Mouse (Mus musculus): ENCODE measurements around the gene Gltp.

Gltp gene

DNA sequence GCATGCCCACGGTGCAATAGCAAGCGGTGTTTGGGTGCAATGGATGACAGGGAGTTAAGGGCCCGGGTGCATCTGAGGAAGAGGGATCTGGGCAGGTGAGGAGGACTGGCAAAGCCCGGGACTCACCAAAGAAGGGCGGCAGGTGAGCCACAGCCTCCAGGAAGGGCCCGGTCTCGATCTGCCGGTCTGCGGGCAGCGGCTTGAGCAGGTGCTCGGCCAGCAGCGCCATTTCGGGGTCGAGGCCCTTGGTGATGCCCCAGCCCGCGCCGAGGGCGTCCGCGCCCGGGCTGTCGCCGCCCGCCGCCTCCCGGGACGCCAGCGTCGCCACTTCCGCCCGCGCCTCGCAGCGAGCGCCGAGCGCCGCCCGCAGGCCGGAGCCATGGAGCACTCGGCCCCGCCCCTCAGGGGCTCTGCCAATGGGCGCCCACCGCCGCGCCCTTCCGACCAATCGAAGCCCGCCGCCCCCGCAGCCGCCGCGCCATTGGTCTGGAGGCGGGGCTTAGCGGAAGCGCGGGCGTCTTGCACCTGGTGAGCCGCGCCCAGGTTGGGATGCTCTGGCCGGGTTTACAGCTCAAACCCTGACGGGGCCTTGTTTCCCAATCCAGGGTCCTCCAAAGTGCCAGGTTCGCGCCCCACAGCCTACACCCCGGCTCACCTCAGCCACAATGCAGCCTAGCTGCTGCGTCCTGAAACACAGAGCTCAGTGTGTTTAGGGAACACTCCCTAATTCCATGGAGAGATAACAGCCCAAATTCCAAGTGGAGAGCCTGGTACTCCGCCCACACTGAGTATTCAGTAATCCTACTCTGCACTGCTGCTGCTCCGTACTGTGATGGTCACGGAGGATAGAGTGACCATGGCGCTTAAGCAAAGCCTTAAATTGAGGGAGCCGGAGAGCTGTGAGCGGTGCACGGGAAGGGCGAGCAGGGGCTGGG is at the start of gene Gltp:
Gltp (minus strand) TSS at position 352 of the 935 bp plus-strand sequence.
- peak; percentile 93 to 96 for DNase-seq

- peak in 1 of 2 experiments; percentile 51 for DNase-seq
Measured at GRCm38 (mm10) chr5:114738707-114739241, 48.0 kb upstream of the Gltp start.

- peak; percentile 50 to 59 for DNase-seq
Measured at GRCm38 (mm10) chr5:114737090-114737887, 46.5 kb upstream of the Gltp start.

GRCm38 (mm10) chr5:114733606-114734005 is 42.8 kb upstream of the Gltp start:
- DNase-seq = no peak

DNA sequence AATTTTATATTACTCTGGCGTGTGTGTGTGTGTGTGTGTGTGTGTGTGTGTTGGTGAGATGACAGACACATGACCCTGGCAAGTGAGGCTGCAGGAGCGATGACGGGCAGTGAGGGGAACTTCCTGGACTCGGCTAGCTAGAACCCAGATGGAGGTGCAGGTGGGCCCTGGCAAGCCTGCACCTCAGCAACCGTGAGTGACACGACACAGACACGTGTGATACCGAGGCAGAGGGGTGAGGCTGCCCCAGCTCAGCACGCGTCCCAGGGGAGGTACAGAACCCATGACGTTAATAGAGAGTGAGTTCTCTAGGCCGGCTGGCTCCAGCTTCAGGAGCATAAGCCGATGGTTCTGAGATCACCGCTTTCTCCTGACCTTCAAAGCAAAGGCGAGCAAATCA is 41.2 kb upstream of the Gltp start:
- no peak for DNase-seq

- DNase-seq = no peak
Measured at GRCm38 (mm10) chr5:114731498-114731897, 40.7 kb upstream of the Gltp start.

DNA sequence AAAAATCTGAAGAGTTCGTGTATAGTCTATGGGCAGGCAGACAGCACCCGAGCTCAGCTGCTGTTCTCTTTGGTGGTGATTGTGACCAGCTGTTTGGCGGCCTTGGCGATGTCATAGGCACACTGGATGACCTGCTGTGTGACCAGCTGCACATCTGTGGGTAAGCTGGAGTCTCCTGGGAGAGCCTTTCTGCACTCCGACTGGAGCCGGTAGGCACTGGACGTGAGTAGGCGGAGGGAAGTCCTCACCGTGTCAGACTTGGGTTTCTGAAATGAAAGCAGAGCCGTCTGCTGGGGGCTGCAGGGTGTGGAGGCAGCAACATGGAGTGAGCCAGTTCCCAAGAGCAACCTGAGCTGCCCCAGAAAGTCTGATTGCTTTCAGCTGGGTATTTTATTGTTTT is 39.3 kb upstream of the Gltp start:
- no peak for DNase-seq

DNA sequence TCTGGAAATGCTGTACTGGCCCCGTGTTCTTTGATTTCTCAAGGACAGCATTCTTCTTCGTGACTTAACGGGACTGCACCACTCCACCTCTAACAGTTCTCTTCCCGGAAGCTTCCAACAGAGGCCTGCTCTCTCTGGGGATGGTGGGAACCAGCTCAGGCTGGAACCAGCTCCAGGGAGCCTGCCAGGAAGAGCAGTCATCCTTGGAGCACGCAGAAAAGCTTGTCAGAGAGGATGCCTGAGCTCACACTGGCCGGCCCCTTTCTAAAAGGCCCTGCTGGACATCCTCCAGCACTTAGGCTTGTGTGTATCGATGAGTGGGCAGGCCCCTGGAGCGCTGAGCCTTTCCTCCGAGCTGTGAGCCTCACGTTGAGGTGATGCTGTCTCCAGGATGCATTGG is 37.4 kb upstream of the Gltp start:
- no peak for DNase-seq

DNA sequence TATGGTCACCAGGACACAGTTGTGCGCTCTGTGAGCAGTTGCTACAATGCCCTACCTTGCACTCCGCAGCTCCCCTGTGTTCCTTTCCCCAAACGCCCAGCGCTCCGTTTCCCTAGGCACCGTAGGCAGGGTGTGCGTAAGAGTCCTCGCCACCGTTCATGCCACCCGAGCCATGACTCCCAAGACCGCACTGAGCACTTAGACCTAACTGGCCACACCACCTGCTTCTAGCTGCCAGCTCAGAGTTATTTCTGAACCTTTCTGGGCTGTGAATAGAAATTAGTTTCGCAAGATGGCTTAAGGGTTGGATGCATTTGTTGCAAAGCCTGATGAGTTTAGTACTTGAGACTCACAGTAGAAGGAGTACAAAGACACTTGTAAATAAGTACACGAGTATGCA is 32.1 kb upstream of the Gltp start:
- DNase-seq = no peak

DNA sequence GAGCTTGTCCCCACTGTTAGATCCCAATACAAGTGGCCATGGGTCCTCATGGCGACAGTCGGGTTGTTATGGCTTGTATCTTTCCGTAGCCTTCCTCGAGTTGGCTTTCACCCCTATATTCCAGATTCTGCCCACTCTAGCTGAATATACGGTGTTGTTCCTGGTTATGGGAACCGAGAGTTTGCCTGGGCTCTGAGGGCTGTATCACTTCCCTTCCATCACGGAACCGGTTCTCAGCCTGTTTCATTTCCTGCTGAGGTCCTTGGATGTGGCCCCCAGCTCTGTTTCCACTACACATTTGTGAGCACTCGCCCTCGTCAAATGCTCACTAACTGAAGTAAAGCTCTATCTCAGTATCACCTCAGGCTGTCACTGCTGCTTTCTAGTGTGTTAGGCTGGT is 31.2 kb upstream of the Gltp start:
- DNase-seq = no peak

DNA sequence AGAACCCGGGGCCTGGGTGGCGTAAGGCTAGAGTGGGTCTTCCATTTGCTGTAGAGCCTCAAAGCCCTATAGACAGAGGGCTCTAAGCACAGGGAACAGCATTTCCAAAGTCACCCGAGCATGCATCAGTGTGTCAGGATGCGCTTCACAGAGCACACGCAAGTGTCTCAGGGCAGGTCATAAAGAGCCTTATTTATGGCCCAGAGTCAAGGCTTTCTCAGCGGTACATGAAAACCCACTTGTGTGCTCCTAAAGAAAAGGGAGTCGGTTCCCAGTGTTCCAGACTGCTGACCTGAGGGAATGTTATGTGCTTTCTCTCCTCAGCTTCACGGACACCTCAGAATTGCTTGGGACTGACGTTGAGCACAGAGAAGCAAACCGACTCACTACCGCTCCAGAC is 30.0 kb upstream of the Gltp start:
- DNase-seq = no peak

- DNase-seq = no peak
Measured at GRCm38 (mm10) chr5:114719928-114720270, 29.1 kb upstream of the Gltp start.

DNA sequence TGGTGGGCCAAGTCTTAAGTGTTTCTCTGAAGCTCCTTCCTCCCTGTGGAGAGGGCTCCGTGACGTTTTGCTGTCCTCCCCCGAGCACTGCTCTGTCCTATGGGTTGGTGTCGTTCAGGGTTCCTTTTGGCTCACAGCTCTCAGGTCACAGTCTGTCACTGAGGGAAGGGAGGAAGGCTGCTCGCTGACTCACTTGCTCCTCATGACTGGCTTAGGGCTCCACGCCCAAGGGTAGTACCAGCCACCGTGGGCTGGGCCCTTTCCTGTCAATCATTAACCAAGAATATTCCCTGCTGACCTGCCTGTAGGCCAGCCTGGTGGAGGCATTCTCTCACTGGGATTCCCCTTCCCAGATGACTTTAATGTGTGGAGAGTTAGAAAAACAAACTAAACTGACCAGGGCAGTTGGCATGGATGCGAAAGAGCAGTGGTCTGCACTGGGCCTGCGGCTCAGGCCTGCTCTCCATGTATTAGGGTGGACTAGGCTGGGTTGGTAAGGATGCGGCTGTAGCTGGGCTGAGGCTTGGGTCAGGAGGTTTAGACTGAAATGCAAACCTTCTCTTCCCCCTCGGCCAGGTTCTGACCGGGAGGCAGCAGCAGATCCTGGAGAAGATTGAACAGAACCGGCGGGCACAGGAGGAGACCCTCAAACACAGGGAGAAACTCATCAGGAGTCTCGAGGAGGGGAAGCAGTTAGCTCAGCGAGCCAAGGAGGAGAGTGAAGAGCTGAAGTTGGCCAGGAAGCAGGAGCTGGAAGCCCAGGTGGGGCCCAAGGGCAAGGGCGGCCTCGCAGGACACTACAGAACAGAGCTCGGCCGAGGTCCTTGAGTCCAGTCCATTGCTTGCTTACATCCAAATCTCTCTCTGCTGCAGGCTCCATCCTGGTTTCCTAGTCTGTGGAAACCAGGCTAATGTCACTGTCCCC is 28.5 kb upstream of the Gltp start:
- DNase-seq = peak; percentile 52 to 74

GRCm38 (mm10) chr5:114718483-114718882 is 27.7 kb upstream of the Gltp start:
- no peak for DNase-seq

DNA sequence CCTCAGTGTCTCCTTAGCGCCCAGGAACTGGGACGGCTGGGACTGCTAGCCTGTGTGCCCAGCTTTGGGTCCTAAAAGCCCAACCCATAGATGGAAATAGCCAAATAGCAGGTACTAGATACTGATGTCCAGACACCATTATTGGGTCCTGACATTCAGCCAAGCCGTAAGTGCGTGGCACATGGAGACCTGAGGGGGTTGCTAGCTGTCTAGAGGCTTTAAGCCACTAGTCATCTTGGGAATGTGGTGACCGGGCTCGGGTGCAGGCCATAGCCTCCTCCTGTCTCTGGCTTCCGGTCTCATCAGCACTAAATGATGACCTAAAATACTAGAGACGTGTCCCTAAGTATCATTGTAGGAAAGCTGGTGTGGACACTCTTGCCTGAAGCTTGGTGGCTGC is 27.2 kb upstream of the Gltp start:
- no peak for DNase-seq

GRCm38 (mm10) chr5:114717292-114717691 is 26.5 kb upstream of the Gltp start:
- DNase-seq = no peak

DNA sequence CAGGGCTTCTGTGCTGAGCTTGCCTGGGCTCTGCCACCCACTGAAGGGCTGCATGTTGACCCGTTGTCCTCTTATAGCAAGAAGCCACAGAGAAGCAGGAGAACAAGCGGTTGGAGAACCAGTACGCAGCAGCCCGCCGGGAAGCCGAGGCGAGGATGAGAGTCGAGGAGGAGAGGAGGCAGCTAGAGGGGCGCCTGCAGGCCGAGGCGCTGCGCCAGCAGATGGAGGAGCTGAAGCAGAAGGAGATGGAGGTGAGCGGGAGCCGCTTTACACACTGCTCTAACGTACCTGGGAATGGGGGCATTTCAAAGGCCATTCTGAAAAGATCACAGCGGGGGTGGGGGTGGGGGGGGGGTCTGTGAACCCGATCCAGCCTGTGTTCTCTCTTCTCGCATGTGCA is 23.8 kb upstream of the Gltp start:
- no peak for DNase-seq

- DNase-seq = no peak
Measured at GRCm38 (mm10) chr5:114709357-114709756, 18.6 kb upstream of the Gltp start.

DNA sequence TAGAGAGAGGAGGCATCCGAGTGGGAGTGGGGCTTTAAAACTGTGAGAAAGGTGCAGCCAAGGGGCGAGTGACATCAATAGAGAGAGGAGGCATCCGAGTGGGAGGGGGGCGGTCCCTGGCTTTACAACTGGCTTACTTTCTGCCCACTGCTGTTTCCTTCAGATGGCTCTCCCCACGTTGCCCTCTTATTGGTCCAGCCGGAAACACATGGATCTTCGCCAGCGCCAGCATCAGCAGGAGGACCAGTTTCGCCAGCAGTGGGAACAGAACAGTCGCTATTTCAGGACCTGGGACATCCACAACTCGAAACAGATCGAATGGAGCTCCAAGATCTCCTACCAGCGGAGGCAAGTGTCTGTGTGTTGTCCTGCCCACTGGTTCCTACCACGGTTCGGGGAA is 17.7 kb upstream of the Gltp start:
- no peak for DNase-seq

DNA sequence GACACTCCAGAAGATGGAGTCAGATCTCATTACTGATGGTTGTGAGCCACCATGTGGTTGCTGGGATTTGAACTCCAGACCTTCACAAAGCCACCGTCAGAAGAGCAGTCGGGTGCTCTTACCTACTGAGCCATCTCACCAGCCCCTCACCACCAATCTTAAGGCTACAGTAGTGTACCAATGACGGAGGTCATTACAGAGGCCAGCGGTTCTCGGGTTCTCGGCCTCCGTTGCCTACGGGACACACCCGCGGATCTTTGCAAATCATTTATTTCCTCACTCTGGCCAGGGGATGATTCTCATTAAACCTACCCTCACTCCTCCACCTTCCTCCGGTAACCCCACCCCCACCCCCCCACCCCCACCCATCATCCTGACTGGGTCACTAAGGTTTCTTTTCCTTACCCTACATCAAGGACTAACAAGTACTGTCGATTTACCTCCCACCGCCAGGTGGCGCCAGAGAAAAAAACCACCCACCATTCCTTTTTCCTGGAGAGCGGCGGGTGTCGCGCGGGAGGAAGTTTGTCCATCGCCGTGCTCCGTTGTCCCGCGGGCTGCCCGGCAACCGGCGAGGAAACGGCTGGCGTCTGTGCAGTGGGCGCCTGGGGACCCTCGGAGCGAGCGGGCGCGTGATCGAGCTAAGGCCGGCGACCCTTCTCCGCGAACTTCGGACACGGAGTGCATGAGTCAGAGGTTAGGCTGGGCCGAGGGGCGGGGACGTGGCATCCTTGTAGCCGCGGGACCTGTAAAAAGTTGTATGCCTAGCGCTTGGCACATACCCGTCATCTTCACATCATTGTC is 16.7 kb upstream of the Gltp start, which contains the start of gene Tchp:
Tchp (plus strand) TSS at position 496 of the 804 bp plus-strand sequence.
- DNase-seq = peak; percentile 97 to 98
